8 mouse cellular contexts compared by ENCODE assay signal in the genomic region with DNA sequence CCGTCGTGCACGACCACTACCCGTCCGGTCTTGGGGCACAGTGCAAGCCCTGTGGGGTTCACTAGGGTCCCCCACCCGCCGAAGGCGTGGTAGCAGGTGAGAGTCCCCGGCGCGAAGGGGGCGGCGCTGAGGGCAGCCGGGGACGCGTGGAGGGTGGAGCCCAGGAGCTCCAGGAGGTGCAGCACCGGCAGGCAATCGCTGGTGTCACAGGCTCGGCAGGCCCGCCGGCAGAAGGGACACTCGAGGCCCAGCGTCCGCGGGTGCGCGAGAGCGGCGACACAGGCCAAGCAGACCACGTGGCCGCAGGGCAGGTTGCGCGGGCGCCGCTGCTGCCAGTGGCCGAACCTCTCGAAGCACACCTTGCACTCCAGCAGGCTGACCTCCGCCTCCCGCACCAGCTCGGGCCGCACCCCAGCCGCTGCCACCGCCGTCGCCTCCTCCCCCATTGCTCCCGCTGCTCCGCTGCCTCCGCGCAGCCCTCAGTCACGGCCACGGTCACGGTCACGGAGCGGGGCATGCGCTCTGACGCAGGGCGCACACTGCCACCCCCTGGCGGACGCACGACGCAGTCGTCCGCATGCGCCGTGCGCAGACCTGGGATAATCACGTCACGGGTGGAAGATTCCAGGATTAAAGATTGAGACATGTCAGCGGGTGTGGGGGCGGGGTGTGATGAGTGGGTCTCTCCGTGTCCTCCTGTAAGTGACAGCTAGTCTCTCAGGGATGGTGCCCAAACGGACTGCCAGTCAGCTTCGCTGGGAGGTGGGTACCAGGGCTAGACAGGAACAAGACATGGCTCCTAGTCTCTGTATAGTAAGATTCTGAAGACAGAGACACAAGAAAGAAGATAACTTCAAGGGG. TPM values are rescaled to one million over a fixed set of nuclear protein-coding genes. Genes with fewer than 3 reads are reported as not detected.
DNase-seq lines count a peak whose midpoint lies in the region; ATAC-seq lines count a peak whose summit lies in the region.

TSS of gene Nhlrc1 (minus strand) at position 517 of the 861 bp plus-strand sequence.

- H3K4me3 ChIP-seq in forebrain, embryonic 12.5 days (replicated peaks): peak within 1 kb of the TSS; percentile 62
- peak within 1 kb of the TSS; percentile 70 for H3K4me3 ChIP-seq in heart, embryonic 16.5 days (ENCODE audit: low read length)
- peak within 1 kb of the TSS; percentile 55 for H3K4me3 ChIP-seq in liver, embryonic 12.5 days

- peak; percentile 88 for ATAC-seq in forebrain, embryonic 12.5 days (ENCODE audit: low FRiP score)
- peak; percentile 81 for ATAC-seq in heart, embryonic 16.5 days (replicated peaks; ENCODE audit: extremely low read depth, insufficient read depth, low FRiP score)
- ATAC-seq in liver, embryonic 12.5 days: peak; percentile 60

- H3K27me3 ChIP-seq in forebrain, embryonic 12.5 days: peaks cover 32% of the 10 kb centered on the region
- H3K27me3 ChIP-seq in heart, embryonic 16.5 days (ENCODE audit: control insufficient read depth, insufficient read depth, low read length): no peaks in the 10 kb centered on the region
- H3K27me3 ChIP-seq in liver, embryonic 12.5 days (replicated peaks): peaks cover 31% of the 10 kb centered on the region

- peaks cover 14% of the 10 kb centered on the region for H3K4me1 ChIP-seq in forebrain, embryonic 12.5 days
- peaks cover 9% of the 10 kb centered on the region; the same call in 1 of the 2 replicates for H3K4me1 ChIP-seq in heart, embryonic 16.5 days (ENCODE audit: control insufficient read depth, insufficient read depth, low read length)
- peaks cover 14% of the 10 kb centered on the region for H3K4me1 ChIP-seq in liver, embryonic 12.5 days

- peaks cover 23% of the 10 kb centered on the region for H3K9me3 ChIP-seq in forebrain, embryonic 12.5 days
- peaks cover 15% of the 10 kb centered on the region for H3K9me3 ChIP-seq in heart, embryonic 16.5 days (replicated peaks; ENCODE audit: control insufficient read depth, low read length)
- H3K9me3 ChIP-seq in liver, embryonic 12.5 days (replicated peaks): no peaks in the 10 kb centered on the region

- no peak within 1 kb of the TSS for H3K27ac ChIP-seq in forebrain, embryonic 12.5 days
- H3K27ac ChIP-seq in heart, embryonic 16.5 days (ENCODE audit: low read length): no peak within 1 kb of the TSS
- no peak within 1 kb of the TSS for H3K27ac ChIP-seq in liver, embryonic 12.5 days

- H3K36me3 ChIP-seq in forebrain, embryonic 12.5 days (replicated peaks): no peaks in the 10 kb centered on the region
- 0 out of 2 replicates have a peak, but pooled peaks cover 3% of the 10 kb centered on the region for H3K36me3 ChIP-seq in heart, embryonic 16.5 days (ENCODE audit: control insufficient read depth, insufficient read depth)
- H3K36me3 ChIP-seq in liver, embryonic 12.5 days: no peaks in the 10 kb centered on the region

- H3K4me2 ChIP-seq in forebrain, embryonic 12.5 days: peak within 1 kb of the TSS; percentile 99
- peak within 1 kb of the TSS; percentile 100 for H3K4me2 ChIP-seq in heart, embryonic 16.5 days (ENCODE audit: low read depth, low read length)
- H3K4me2 ChIP-seq in liver, embryonic 12.5 days: peak within 1 kb of the TSS; percentile 90

- peak within 1 kb of the TSS; percentile 64 for H3K9ac ChIP-seq in forebrain, embryonic 12.5 days
- H3K9ac ChIP-seq in heart, embryonic 16.5 days (ENCODE audit: low read length): peak within 1 kb of the TSS; percentile 84
- peak within 1 kb of the TSS; percentile 59 for H3K9ac ChIP-seq in liver, embryonic 12.5 days

- 4% methylated on average over 72 of the region's 73 CpGs for WGBS in forebrain, embryonic 12.5 days
- 4% methylated on average over 66 of the region's 73 CpGs for WGBS in heart, embryonic 16.5 days
- 3% methylated on average over 72 of the region's 73 CpGs for WGBS in liver, embryonic 12.5 days (ENCODE audit: insufficient replicate concordance)

- DNase-seq in B cell, adult 2 months: peak; percentile 72 to 77
- peak; percentile 25 for DNase-seq in c-Kit-positive CD71-positive TER-119-positive erythroid progenitor cells, embryonic 14.5 days (ENCODE audit: low spot score)
- peak; percentile 83 for DNase-seq in kidney, postnatal 14 days
- peak; percentile 89 for DNase-seq in naive thymus-derived CD4-positive, alpha-beta T cell, adult 2 months (ENCODE audit: low read depth)
- DNase-seq in spleen, postnatal 4 days (ENCODE audit: low spot score in 2 of 2): peak; percentile 44 to 83

RNA-seq across cellular contexts. Expression of gene Nhlrc1, which starts in this region (rescaled TPM):
- polyA plus RNA-seq in forebrain, embryonic 12.5 days (2016; fragmentation: Nextera tagmentation; extraction: Ambion mirVana): 7.1 and 7.2 TPM in 2 replicates
- 4.4 and 4.7 TPM in 2 replicates for polyA plus RNA-seq in heart, embryonic 16.5 days (2015; fragmentation: Nextera tagmentation; extraction: Ambion mirVana)
- 0.90 and 1.0 TPM in 2 replicates for polyA plus RNA-seq in liver, embryonic 12.5 days (2016; fragmentation: Nextera tagmentation; extraction: Ambion mirVana)

Comparison
In these comparisons a context has a peak if more than half of its experiments do, and no peak if none do; other contexts are left out.
1. DNase-seq: peak in every context shown above with its lines; median percentile 89 in naive thymus-derived CD4-positive, alpha-beta T cell, adult 2 months; 83 in kidney, postnatal 14 days; 74 in B cell, adult 2 months; 64 in spleen, postnatal 4 days; 25 in c-Kit-positive CD71-positive TER-119-positive erythroid progenitor cells, embryonic 14.5 days.